Mouse (Mus musculus): ENCODE data around the gene Il22ra1. TPM values are rescaled to one million over a fixed set of nuclear protein-coding genes. Genes with fewer than 3 reads are reported as not detected.

Il22ra1 gene
- polyA plus RNA-seq, 1 experiment, result 0.04 TPM

DNA sequence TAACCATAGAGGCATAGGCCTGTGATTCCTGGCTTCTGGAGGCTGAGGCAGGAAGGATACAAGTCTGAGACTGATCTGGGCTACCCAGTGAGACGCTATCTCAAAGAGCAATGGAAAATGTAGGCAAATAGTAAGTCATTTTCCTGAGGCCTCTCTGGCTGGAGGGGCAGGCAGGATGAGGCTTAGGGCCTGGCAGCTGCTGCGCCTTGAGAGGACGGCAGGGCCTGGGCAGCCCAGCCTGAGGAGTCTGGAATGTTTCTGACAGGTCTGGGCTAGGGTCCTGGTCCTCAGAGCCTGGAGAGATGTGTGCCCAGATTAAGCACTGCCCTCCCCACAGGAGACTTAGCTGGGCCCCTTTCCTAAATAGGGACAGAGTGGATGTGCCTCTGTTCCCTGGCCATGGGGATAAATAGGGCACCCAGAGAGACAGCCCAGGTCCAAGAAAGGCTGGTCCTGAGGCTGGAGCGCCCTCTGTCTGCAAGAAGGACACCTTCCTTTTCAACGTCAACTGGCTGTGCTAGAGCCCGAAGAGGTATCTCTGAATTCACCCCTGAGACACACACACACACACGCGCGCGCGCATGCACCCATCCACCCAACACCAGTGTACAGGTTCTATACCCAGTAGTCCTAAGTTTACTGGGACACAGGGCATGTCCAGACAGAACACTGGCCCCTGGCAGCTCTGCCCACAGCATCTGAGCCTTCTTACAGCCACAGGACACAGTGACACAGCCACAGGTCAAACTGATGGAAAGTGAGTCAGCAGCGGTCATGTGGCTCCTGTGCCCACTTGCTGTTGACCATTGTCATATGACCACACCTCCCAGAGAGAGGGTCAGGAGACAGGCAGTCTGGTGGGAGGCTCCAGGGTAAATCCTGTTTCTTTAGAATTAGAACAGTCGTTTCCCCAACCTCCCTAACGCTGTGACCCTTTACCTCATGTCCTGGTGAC is 40.9 kb downstream of the Il22ra1 start:
- peak in 1 of 2 experiments; percentile 48 for DNase-seq (ENCODE audit: extremely low spot score in 1 of 2, low spot score in 1 of 2)

DNA sequence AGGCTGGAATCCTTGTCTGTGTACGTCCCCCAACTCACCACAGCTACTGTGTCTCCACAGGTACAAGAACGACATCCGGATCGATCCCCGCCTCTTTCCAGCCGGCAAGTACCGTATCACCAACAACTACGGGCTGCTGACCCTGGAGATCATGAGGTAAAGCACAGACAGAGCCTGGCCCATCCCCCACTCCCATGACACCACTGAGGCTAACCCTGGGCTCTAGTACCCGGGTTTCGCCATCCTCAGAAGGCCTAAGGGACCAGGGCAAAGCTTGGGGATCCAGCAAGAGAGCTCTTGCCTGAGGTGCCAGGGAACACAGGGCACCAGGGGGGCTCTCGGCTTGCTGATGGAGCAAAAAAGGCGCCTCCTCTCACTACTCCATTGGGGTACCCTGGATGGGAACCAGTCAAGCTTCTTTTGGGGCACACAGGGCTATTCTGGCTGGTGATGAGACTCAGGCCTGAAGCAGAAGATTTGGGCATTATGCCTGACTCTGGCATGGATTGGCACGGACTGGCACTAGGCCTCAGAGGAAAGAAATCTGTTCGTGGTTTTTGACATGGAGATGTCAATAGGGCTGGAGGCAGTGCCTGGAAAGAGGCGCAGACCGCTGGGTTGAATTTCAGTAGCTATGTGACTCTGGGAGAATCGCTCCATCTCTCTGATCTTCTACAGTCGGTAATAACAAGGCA is 42.8 kb downstream of the Il22ra1 start:
- no peak for DNase-seq (ENCODE audit: extremely low spot score in 1 of 2, low spot score in 1 of 2)

GRCm38 (mm10) chr4:135771592-135771991 is 43.6 kb downstream of the Il22ra1 start:
- no peak for DNase-seq (ENCODE audit: extremely low spot score in 1 of 2, low spot score in 1 of 2)

- DNase-seq (ENCODE audit: extremely low spot score in 1 of 2, low spot score in 1 of 2), result no peak
Observed at GRCm38 (mm10) chr4:135772671-135773070, 44.7 kb downstream of the Il22ra1 start.

- no peak for DNase-seq (ENCODE audit: extremely low spot score in 1 of 2, low spot score in 1 of 2)
Observed at GRCm38 (mm10) chr4:135774496-135774895, 46.5 kb downstream of the Il22ra1 start.

DNA sequence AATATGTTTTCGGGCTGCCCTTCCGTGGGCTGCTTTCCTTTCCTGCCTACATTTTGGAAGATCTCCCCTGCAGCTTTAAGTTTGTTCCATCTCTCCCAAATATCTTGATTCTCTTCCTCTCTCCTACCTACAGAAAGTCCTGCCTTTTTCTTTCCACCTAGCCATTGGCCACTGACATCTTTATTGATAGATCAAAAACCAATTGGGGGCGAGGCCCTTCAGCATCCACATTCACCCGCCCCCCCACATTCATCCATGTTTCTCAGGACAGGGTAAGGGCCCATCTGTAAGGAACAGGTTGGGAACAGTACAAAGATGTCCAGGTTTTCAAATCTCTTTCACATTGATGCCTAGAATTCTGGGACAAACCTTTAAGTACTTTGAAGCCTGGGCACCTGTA is 48.9 kb downstream of the Il22ra1 start:
- DNase-seq (ENCODE audit: extremely low spot score in 1 of 2, low spot score in 1 of 2), result no peak

GRCm38 (mm10) chr4:135779661-135780060 is 51.7 kb downstream of the Il22ra1 start:
- DNase-seq (ENCODE audit: extremely low spot score in 1 of 2, low spot score in 1 of 2), result no peak

DNA sequence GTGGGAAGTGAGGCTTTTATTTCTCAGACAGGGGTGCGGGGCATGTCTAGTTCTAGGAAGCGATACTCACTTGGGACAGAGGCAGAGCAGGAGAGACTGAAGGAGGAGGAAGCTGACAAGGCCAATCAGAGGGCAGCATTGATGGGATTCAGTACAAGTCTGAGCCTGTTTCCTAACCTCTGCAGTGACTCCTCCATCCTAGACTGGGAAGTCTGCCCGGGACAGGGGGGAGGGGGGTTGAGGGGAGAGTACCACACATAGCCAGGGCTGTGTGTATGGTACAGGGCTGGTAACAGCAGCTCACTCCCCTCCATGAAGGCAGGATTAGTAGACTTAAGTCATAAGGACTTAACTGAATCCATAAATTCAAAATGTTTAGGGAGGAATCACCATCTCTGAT is 52.3 kb downstream of the Il22ra1 start:
- DNase-seq (ENCODE audit: extremely low spot score in 1 of 2, low spot score in 1 of 2), result no peak

DNA sequence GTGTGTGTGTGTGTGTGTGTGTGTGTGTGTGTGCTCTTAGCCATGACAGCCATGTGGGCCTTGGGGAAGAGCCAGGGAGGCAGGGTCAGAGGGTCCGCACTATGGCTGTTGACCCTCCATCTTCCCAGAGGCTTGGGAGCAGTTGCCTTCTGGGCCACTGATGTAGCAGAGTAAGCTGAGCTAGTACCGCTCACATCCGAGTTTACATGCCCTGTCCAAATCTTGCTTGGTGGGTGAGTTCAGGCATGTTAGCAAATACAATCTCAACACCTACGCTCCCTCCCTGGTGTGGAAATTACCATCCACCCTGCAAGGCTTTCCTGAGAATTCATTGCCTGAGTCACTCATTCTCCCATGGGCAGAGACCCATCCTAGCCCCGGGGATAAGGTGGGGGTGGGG is 53.3 kb downstream of the Il22ra1 start:
- peak in 1 of 2 experiments; percentile 10 for DNase-seq (ENCODE audit: extremely low spot score in 1 of 2, low spot score in 1 of 2)

GRCm38 (mm10) chr4:135786581-135786980 is 58.6 kb downstream of the Il22ra1 start:
- no peak for DNase-seq (ENCODE audit: extremely low spot score in 1 of 2, low spot score in 1 of 2)

GRCm38 (mm10) chr4:135787271-135787670 is 59.3 kb downstream of the Il22ra1 start:
- DNase-seq (ENCODE audit: extremely low spot score in 1 of 2, low spot score in 1 of 2), result no peak

DNA sequence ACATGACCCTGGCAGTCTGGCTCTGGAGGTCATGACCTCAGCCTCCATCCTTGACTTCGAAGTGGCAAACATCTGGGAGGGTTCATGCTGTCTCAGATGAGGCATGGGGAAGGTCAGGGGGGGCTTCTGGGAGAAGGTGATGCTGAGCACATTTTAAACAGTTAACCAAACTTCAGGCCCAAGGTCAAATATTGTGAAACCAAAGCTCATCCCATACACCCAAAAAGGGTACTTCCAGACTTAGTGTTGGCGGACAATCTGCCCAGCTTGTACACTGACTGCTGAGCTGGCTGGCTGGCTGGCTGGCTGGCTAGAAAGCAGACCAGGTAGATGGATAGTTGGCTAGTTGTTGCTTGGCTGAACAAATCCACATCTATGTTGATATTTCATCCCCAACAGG is 61.2 kb downstream of the Il22ra1 start:
- no peak for DNase-seq (ENCODE audit: extremely low spot score in 1 of 2, low spot score in 1 of 2)

- no peak for DNase-seq (ENCODE audit: extremely low spot score in 1 of 2, low spot score in 1 of 2)
Observed at GRCm38 (mm10) chr4:135792821-135793220, 64.8 kb downstream of the Il22ra1 start.

DNA sequence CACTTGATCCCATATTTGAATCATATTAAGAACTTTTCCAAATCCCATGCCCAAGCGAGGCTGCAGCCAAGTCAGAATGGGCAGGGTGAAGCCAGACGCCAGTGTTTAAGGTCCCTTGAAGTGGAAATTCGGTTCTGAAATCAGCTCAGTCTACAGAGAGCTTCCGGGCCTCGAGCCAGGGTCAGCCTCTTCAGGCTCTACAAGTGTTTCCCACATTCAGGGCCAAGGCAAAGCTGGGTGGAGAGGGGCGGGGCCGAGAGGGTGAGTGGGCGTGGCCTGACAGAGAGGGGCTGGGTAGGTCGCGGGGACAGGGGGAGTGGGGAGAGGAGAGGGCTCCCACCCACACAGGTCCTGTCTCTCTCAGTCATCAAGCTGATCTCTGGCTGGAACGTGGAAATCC is 70.0 kb downstream of the Il22ra1 start:
- DNase-seq (ENCODE audit: extremely low spot score in 1 of 2, low spot score in 1 of 2), result peak in 1 of 2 experiments; percentile 5

DNA sequence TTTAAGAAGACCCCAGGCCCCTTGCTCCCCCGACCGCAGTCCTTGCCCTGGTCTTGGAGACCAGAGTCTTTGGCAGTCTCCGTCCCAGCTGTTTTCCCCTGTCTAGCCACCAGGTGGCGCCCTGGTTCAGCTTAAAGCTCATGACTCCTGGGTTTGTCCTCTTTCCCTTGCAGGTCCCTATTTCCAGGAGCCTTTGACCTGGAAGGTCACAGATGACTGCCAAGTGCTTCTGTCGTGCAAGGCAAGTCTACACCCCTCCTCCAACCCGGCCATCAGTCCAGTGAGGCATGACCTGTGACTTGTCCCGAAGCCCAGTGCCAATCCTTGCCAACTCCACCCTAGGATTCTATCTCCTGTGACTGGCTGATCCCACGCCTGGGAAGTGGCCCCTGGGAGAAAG is 73.6 kb downstream of the Il22ra1 start:
- DNase-seq (ENCODE audit: extremely low spot score in 1 of 2, low spot score in 1 of 2), result peak; percentile 61 to 94

Other genes with a start within 250 kb of the Il22ra1 start
- gene Stpg1, start 233.4 kb upstream of the Il22ra1 start, polyA plus RNA-seq (2012; rRNA removed), result 1.1 and 1.5 TPM in 2 replicates
- 45.5 and 49.2 TPM in 2 replicates for gene Nipal3, start 233.1 kb upstream of the Il22ra1 start, polyA plus RNA-seq (2012; rRNA removed)
- 2.0 and 2.1 TPM in 2 replicates for gene Grhl3, start 154.5 kb upstream of the Il22ra1 start, polyA plus RNA-seq (2012; rRNA removed)
- 0.29 and 0.30 TPM in 2 replicates for gene Ifnlr1, start 41.9 kb upstream of the Il22ra1 start, polyA plus RNA-seq (2012; rRNA removed)
- 1.8 and 2.6 TPM in 2 replicates for gene Myom3, start 31.5 kb downstream of the Il22ra1 start, polyA plus RNA-seq (2012; rRNA removed)
- 68.2 and 68.5 TPM in 2 replicates for gene Srsf10, start 127.6 kb downstream of the Il22ra1 start, polyA plus RNA-seq (2012; rRNA removed)
- 63.1 and 68.6 TPM in 2 replicates for gene Pnrc2, start 145.7 kb downstream of the Il22ra1 start, polyA plus RNA-seq (2012; rRNA removed)
- gene Cnr2, start 167.2 kb downstream of the Il22ra1 start, polyA plus RNA-seq (2012; rRNA removed), result 0.11 and 0.14 TPM in 2 replicates
- gene Fuca1, start 192.6 kb downstream of the Il22ra1 start, polyA plus RNA-seq (2012; rRNA removed), result 40.4 and 42.3 TPM in 2 replicates
- gene Hmgcl, start 218.3 kb downstream of the Il22ra1 start, polyA plus RNA-seq (2012; rRNA removed), result 56.1 and 56.2 TPM in 2 replicates
- gene Gale, start 235.6 kb downstream of the Il22ra1 start, polyA plus RNA-seq (2012; rRNA removed), result 31.9 and 37.6 TPM in 2 replicates
- gene Lypla2, start 244.5 kb downstream of the Il22ra1 start, polyA plus RNA-seq (2012; rRNA removed), result 108 and 117 TPM in 2 replicates